Mouse (Mus musculus) myocyte (in vitro differentiated cells): ENCODE results near the gene Ankrd40.

Experiments used
- MAX ChIP-seq: IDR thresholded peaks from one replicate; pipeline ENCODE4 v1.6.1; 2011; ENCODE audit warnings: low read depth, mild to moderate bottlenecking, control low read depth
- USF1 ChIP-seq: IDR thresholded peaks from one replicate; pipeline ENCODE4 v1.6.1; 2011; ENCODE audit warnings: low read depth, mild to moderate bottlenecking, control low read depth, moderate library complexity

DNA sequence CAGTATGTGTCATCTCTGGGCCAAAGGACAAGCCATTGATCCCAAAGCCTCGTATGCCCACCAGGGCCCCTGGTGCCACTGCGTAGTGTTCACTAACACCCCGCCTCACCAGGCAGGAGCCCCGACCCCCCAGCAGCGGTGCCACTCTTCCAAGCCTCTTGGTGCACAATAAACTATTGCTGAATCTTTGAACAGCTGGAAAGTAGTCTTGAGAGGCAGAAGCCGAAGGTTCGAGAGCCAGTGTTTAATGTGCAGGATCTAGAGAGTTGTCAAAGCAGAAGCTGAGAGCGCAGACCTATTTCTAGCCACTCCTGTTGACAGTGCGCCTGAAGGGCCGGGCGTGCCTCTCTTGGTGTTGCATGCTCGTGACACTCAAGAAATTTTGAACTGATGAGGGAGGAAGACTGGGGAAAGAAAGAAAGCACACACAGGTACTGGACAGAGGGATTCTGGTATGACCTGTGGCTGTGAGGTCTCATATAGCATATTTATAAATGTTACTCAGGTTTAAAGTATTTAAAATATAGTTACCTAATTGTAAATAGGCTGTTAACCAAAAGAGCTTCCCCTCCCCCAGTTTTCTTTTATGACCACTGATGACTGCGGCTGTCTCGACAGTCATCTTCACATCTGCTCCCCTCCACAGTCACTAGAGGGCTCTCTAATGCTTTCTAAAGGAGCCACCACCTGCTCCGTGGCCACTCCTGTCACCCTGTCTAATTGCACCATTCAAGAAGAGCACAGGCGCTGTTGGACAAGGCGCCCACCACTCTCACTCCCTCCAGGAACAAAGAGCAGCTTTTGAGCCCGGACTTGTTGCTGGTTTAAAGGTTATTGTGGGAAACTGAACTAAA lies 12.2 kb downstream of the Ankrd40 start:
- TF ChIP-seq USF1, result no peak
- no peak for TF ChIP-seq MAX
